Mouse (Mus musculus): ENCODE measurements around the gene Pdcd1lg2. TPM values are rescaled to one million over a fixed set of nuclear protein-coding genes. Genes with fewer than 3 reads are reported as not detected.

Gene Pdcd1lg2
- total and polyA plus RNA-seq, 3 experiments, result 1.7 to 5.4 TPM; not detected in 1

DNA sequence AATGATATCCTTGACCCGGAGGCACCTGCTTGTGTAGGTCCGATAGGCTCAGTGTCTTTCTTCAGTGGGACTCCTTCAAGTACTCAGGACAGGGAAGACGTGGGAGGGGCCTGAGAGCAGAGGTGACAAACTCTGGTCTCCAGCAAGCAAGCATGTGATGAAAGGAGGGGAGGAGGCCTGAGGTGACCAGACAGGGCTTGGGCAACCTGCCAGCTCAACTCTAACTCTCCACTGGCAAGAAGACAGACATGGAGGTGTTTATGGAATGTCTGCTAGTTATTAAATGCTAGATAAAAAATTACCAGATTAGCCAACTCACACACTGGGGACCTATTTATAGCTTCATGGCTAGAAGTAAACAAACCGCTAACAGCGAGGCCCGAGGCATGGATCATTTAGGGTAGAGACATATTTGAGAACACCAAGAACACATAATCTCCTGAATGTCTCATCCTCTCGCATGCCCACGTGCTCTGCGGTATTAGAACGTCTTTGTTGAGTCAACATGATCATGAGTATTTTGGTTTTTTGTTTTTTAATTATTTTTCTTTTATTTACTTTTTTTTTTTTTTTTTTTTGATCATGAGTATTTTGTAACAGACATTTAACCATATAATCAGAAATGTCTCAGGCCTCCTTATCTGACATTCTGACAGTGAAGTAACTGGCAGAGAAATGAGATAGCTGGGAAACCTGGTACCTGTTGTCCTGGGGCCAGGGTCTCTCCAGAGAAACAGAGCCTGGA lies 58.4 kb downstream of the Pdcd1lg2 start (continued):
- TF ChIP-seq JUND (IDR thresholded peaks at IDR 0.05; ENCODE audit: low read depth, low read length) (no peak), CTCF (IDR thresholded peaks at IDR 0.05 in 2 of 3, conservative IDR thresholded peaks at IDR 0.05 in 1 of 3; ENCODE audit: control insufficient read depth in 1 of 3, insufficient read depth in 1 of 3, low read depth in 2 of 3, low read length in 3 of 3, poor library complexity in 1 of 3, severe bottlenecking in 1 of 3) (no peak), MYB (IDR thresholded peaks at IDR 0.05; ENCODE audit: low read depth, low read length) (peak; percentile 7; the same call in 1 of the 2 replicates), GABPA (IDR thresholded peaks at IDR 0.05; ENCODE audit: low read depth, low read length) (no peak)

- no peak overlapping the region for H3K4me3 ChIP-seq (ENCODE audit: control insufficient read depth in 1 of 2, insufficient read depth in 1 of 2, low read depth in 2 of 2, low read length in 2 of 2)
- peak; percentile 95 for DNase-seq (ENCODE audit: low read depth, low spot score)
- peaks cover 42 to 47% of the 10 kb centered on the region in 2 experiments for H3K4me1 ChIP-seq (ENCODE audit: control insufficient read depth in 1 of 2, insufficient read depth in 2 of 2, low read length in 2 of 2)
- H3K9ac ChIP-seq (ENCODE audit: control insufficient read depth, low read depth, low read length, poor library complexity, severe bottlenecking), result no peak overlapping the region
- H3K36me3 ChIP-seq (ENCODE audit: control insufficient read depth in 1 of 2, insufficient read depth in 2 of 2, low read length in 2 of 2), result peaks cover 0 to 43% of the 10 kb centered on the region in 2 experiments; a peak in 2 of 4 replicates
- no peaks in the 10 kb centered on the region for H3K79me2 ChIP-seq (ENCODE audit: control insufficient read depth, insufficient read depth, low read length, poor library complexity)
- no peaks in the 10 kb centered on the region for H3K9me3 ChIP-seq (replicated peaks; ENCODE audit: insufficient read depth, low read length)
- H3K27me3 ChIP-seq (ENCODE audit: control insufficient read depth in 1 of 2, insufficient read depth in 2 of 2, low read length in 2 of 2), result no peaks in the 10 kb centered on the region
- H3K27ac ChIP-seq (ENCODE audit: control insufficient read depth, low read depth, low read length), result peak overlapping the region; percentile 19
- peak; percentile 17 for TF ChIP-seq SMC3 (IDR thresholded peaks at IDR 0.05; ENCODE audit: low read depth, low read length)
- TF ChIP-seq KAT2A (conservative IDR thresholded peaks at IDR 0.05; ENCODE audit: low read depth, low read length), result no peak; the same call in 1 of the 2 replicates
- TF ChIP-seq TAL1 (IDR thresholded peaks at IDR 0.05; ENCODE audit: low read length), result no peak
- TF ChIP-seq NRF1 (IDR thresholded peaks at IDR 0.05; ENCODE audit: insufficient read depth, low read depth, low read length, poor library complexity, severe bottlenecking), result peak; percentile 31; the same call in 1 of the 2 replicates
- 0 out of 2 replicates have a peak, but pooled peaks have one; percentile 8 for TF ChIP-seq NELFE (IDR thresholded peaks at IDR 0.05; ENCODE audit: low read depth, low read length)
- no peak for TF ChIP-seq POLR2AphosphoS5 (IDR thresholded peaks at IDR 0.05; ENCODE audit: borderline replicate concordance, low read depth, low read length)
- peak; percentile 70 for TF ChIP-seq TBP (IDR thresholded peaks at IDR 0.05; ENCODE audit: low read depth, low read length)
- no peak; a peak in 1 of 4 replicates for TF ChIP-seq USF2 (IDR thresholded peaks at IDR 0.05; ENCODE audit: borderline replicate concordance in 1 of 2, insufficient read depth in 1 of 2, low read depth in 1 of 2, low read length in 2 of 2)
- peak; percentile 38; the same call in 1 of the 2 replicates for TF ChIP-seq ZC3H11A (IDR thresholded peaks at IDR 0.05; ENCODE audit: low read depth, low read length)
- 0 out of 2 replicates have a peak, but pooled peaks have one; percentile 59 for TF ChIP-seq GABPA (IDR thresholded peaks at IDR 0.05; ENCODE audit: low read depth, low read length)
- 0 out of 2 replicates have a peak, but pooled peaks have one; percentile 34 for TF ChIP-seq E2F4 (IDR thresholded peaks at IDR 0.05; ENCODE audit: borderline replicate concordance, low read depth, low read length)
- peak; percentile 68; the same call in 1 of the 2 replicates for TF ChIP-seq MXI1 (IDR thresholded peaks at IDR 0.05; ENCODE audit: low read depth, low read length)
- no peak for TF ChIP-seq MAX (IDR thresholded peaks at IDR 0.05; ENCODE audit: low read length)
- peak; percentile 61; the same call in 1 of the 2 replicates for TF ChIP-seq SIN3A (IDR thresholded peaks at IDR 0.05; ENCODE audit: low read length)
- TF ChIP-seq GATA1 (IDR thresholded peaks at IDR 0.05; ENCODE audit: low read depth, low read length), result no peak; the same call in 1 of the 2 replicates
- TF ChIP-seq EP300 (IDR thresholded peaks at IDR 0.05; ENCODE audit: low read depth in 1 of 2, low read length in 2 of 2), result peak; percentile 31 to 41; a peak in 2 of 4 replicates
- 0 out of 2 replicates have a peak, but pooled peaks have one; percentile 25 for TF ChIP-seq ZKSCAN1 (IDR thresholded peaks at IDR 0.05; ENCODE audit: low read depth, low read length)
- TF ChIP-seq CTCF (IDR thresholded peaks at IDR 0.05 in 2 of 3, conservative IDR thresholded peaks at IDR 0.05 in 1 of 3; ENCODE audit: control insufficient read depth in 1 of 3, insufficient read depth in 1 of 3, low read depth in 2 of 3, low read length in 3 of 3, poor library complexity in 1 of 3, severe bottlenecking in 1 of 3), result no peak
- TF ChIP-seq MYC (IDR thresholded peaks at IDR 0.05; ENCODE audit: low read depth, low read length), result 0 out of 2 replicates have a peak, but pooled peaks have one; percentile 52
- 0 out of 2 replicates have a peak, but pooled peaks have one; percentile 34 for TF ChIP-seq UBTF (IDR thresholded peaks at IDR 0.05; ENCODE audit: borderline replicate concordance, insufficient read depth, low read depth, low read length)
- TF ChIP-seq JUND (IDR thresholded peaks at IDR 0.05; ENCODE audit: low read depth, low read length), result 0 out of 2 replicates have a peak, but pooled peaks have one; percentile 27
- TF ChIP-seq ZNF384 (IDR thresholded peaks at IDR 0.05; ENCODE audit: low read depth, low read length), result no peak
- TF ChIP-seq HCFC1 (IDR thresholded peaks at IDR 0.05; ENCODE audit: low read depth, low read length), result peak; percentile 30; the same call in 1 of the 2 replicates
- peak; percentile 41 for TF ChIP-seq CHD2 (IDR thresholded peaks at IDR 0.05; ENCODE audit: low read length)
- TF ChIP-seq MYB (IDR thresholded peaks at IDR 0.05; ENCODE audit: low read depth, low read length), result 0 out of 2 replicates have a peak, but pooled peaks have one; percentile 17
- TF ChIP-seq RCOR1 (IDR thresholded peaks at IDR 0.05; ENCODE audit: low read depth, low read length), result no peak
- TF ChIP-seq TCF12 (IDR thresholded peaks at IDR 0.05; ENCODE audit: low read depth, low read length), result peak; percentile 54; the same call in 1 of the 2 replicates
- no peak for TF ChIP-seq ELF1 (IDR thresholded peaks at IDR 0.05; ENCODE audit: low read depth, low read length)
- peak; percentile 75; the same call in 1 of the 2 replicates for TF ChIP-seq MEF2A (IDR thresholded peaks at IDR 0.05; ENCODE audit: extremely low read depth, insufficient replicate concordance, low read depth, low read length, poor library complexity, severe bottlenecking)
Measured at GRCm38 (mm10) chr19:29469686-29470254, 59.1 kb downstream of the Pdcd1lg2 start.

Data from MEL (cell line).